Mouse (Mus musculus) stomach, embryonic 15.5 days (tissue): ENCODE measurements around the gene Rab5b. TPM values are rescaled to one million over a fixed set of nuclear protein-coding genes. Genes with fewer than 3 reads are reported as not detected.
"Not testable (repeated sequence)": the region's sequence is repeated elsewhere in the genome, so short reads cannot be mapped to it uniquely, and the experiment has no call there.

Experiments
- ATAC-seq: fragments of 200-750 bp; cut with Nextera tagmentation; 2 replicates; pipeline ENCODE4 v1.8.0; 2017; ENCODE audit warnings: low read depth, moderate number of reproducible peaks, moderate TSS enrichment; ENCODE audit not compliant: insufficient read depth, low FRiP score
- H3K27ac ChIP-seq: fragments of 300-500 bp; sonication (generic); 2 replicates; pipeline ENCODE4 v1.5.1; 2015; ENCODE audit warnings: mild to moderate bottlenecking, inconsistent platforms
- H3K27me3 ChIP-seq: fragments of 300-500 bp; sonication (generic); replicated peaks from 2 replicates; pipeline ENCODE4 v1.6.1; 2015; ENCODE audit warnings: inconsistent platforms
- H3K36me3 ChIP-seq: fragments of 300-500 bp; sonication (generic); 2 replicates; pipeline ENCODE4 v1.6.1; 2015; ENCODE audit warnings: inconsistent platforms
- H3K4me1 ChIP-seq: fragments of 300-500 bp; sonication (generic); 2 replicates; pipeline ENCODE4 v1.6.1; 2015; ENCODE audit warnings: inconsistent platforms
- H3K4me2 ChIP-seq: fragments of 300-500 bp; sonication (generic); 2 replicates; pipeline ENCODE4 v1.6.1; 2015; ENCODE audit warnings: mild to moderate bottlenecking, inconsistent platforms
- H3K4me3 ChIP-seq: fragments of 300-500 bp; sonication (generic); replicated peaks from 2 replicates; pipeline ENCODE4 v1.5.1; 2015; ENCODE audit warnings: inconsistent platforms
- H3K9ac ChIP-seq: fragments of 300-500 bp; sonication (generic); 2 replicates; pipeline ENCODE4 v1.6.1; 2015; ENCODE audit warnings: inconsistent platforms
- H3K9me3 ChIP-seq: fragments of 300-500 bp; sonication (generic); 2 replicates; pipeline ENCODE4 v1.6.1; 2016; ENCODE audit warnings: inconsistent platforms
- WGBS: fragments of 180-500 bp; shearing (Covaris S2); methylation state at CpG from one replicate; pipeline ENCODE4 v1.1.7; 2015; 5-methylcytosine and 5-hydroxymethylcytosine counted together
- polyA plus RNA-seq: library from polyadenylated mRNA; unstranded; fragments of >200 nt; fragmentation: Nextera tagmentation; extraction: Ambion mirVana; gene quantifications from 2 replicates; pipeline ENCODE4 v1.2.1, GENCODE M21; 2015

Rab5b gene
- polyA plus RNA-seq, 1 experiment from 2014 or later: 68.9 TPM

DNA sequence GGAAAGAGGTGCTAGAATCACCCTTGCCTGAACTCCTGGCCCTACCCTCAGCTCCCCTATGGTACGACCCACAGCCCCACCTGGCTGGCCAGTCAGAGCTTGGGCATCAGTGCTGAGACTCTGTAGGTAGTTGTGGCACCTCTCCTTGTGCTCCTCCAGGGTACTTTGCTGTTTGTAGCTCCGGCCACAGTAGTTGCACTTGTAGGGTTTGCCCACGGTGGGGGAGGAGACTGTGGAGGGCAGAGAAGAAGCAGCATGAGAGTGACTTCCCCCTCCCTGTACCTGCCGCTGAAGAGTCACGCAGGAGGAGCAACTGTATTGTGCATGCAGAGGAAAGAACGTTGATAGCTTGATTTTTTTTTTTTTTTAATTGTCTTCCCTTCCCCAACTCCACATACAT is 59.5 kb downstream of the Rab5b start:
- H3K9ac ChIP-seq: no peak overlapping the region
- H3K9me3 ChIP-seq: no peaks in the 10 kb centered on the region
- H3K27me3 ChIP-seq: no peaks in the 10 kb centered on the region
- H3K4me3 ChIP-seq: no peak overlapping the region
- 55% methylated on average over 6 of the region's 6 CpGs for WGBS
- H3K27ac ChIP-seq: no peak overlapping the region
- no peak for ATAC-seq
- 0 out of 2 replicates have a peak, but pooled peaks cover 2% of the 10 kb centered on the region for H3K36me3 ChIP-seq
- H3K4me2 ChIP-seq: no peak overlapping the region
- H3K4me1 ChIP-seq: no peaks in the 10 kb centered on the region; the same call in 1 of the 2 replicates

DNA sequence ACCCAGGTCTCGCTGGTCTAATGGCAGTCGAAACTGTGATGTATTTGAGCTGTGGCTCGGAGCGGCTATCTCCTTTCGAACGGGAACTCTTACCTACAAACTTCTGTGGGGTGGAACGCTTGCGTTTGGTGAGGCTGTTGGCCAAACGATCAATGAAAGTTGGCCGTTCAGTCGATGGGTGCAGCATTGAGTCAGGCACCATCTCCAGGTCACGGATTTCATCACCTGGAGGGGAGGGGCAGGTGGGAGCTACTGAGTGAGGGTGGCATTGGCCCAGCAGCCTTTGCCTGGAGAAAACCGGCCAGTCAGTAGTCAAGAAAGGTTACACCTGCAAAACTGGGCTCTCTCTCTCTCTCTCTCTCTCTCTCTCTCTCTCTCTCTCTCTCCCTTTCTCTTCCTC is 60.4 kb downstream of the Rab5b start:
- no peak overlapping the region for H3K27ac ChIP-seq
- no peak for ATAC-seq
- 0 out of 2 replicates have a peak, but pooled peaks cover 2% of the 10 kb centered on the region for H3K36me3 ChIP-seq
- H3K9ac ChIP-seq: no peak overlapping the region
- H3K4me1 ChIP-seq: no peaks in the 10 kb centered on the region; the same call in 1 of the 2 replicates
- WGBS: 91% methylated on average over 13 of the region's 13 CpGs
- no peaks in the 10 kb centered on the region for H3K9me3 ChIP-seq
- no peak overlapping the region for H3K4me2 ChIP-seq
- no peak overlapping the region for H3K4me3 ChIP-seq
- no peaks in the 10 kb centered on the region for H3K27me3 ChIP-seq

DNA sequence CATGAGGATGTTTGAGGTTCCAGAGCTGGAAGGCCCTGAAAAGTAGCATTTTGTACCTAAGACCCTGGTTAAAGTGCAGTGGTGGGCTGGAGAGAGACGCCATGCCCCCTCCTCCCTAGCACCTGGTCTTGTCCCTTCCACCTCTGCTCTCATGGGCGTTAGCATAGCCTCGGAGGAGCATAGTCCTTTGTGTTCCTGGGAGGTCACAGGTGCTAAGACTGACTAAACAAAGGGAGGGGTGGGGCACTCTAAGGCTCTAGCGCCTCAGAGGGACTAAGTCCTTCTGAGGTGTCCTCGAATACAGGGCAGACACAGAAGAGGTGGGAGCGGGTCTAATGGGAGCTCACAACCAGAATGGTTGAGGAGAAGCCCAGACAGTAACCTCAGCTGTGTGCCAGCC is 64.5 kb downstream of the Rab5b start:
- H3K27me3 ChIP-seq: no peaks in the 10 kb centered on the region
- H3K4me3 ChIP-seq: no peak overlapping the region
- H3K4me1 ChIP-seq: no peaks in the 10 kb centered on the region
- H3K9ac ChIP-seq: no peak overlapping the region
- H3K27ac ChIP-seq: no peak overlapping the region
- no peak for ATAC-seq
- 20% methylated on average over 6 of the region's 6 CpGs for WGBS
- 0 out of 2 replicates have a peak, but pooled peaks cover 2% of the 10 kb centered on the region for H3K36me3 ChIP-seq
- no peaks in the 10 kb centered on the region for H3K9me3 ChIP-seq
- no peak overlapping the region for H3K4me2 ChIP-seq

DNA sequence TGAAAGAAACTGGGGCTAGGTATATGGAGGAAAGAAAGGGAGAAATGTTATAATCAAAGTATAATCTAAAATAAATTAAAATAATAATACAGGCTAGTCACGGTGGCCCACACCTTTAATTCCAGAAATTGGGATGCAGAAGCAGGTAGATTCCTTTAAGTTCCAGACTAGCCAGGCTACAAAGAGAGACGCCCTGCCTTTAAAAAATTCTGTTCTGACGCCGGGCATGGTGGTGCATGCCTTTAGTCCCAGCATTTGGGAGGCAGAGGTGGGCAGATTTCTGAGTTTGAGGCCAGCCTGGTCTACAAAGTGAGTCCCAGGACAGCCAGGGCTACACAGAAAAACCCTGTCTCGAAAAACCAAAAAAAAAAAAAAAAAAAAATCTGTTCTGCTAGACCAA is 65.8 kb downstream of the Rab5b start:
- not testable (repeated sequence) for H3K27me3 ChIP-seq, H3K4me1 ChIP-seq, H3K36me3 ChIP-seq, ATAC-seq, H3K9me3 ChIP-seq, H3K9ac ChIP-seq, H3K27ac ChIP-seq, H3K4me3 ChIP-seq, H3K4me2 ChIP-seq
- WGBS: 89% methylated on average over 5 of the region's 5 CpGs

DNA sequence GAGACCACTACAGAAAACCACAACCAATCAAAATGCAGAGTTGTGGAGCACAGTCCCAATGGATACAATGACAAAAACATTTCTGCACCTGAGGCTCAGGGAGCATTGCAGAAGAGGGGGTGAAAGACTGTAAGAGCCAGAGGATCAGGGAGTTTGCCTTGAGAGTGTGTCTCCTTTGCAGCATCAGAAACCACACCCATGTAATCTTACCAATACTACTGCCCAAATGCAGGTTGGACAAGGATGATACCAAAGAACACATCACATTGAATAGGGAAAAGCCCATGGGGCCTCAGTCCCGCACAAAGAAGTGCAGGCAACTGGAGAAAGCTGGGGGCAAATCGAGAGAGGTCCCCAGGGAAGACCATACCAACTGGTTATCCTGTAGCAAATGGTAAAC is 66.3 kb downstream of the Rab5b start:
- no peaks in the 10 kb centered on the region for H3K9me3 ChIP-seq
- no peak overlapping the region for H3K9ac ChIP-seq
- H3K36me3 ChIP-seq: peaks cover 3% of the 10 kb centered on the region; the same call in 1 of the 2 replicates
- 0 out of 2 replicates have a peak, but pooled peaks cover 5% of the 10 kb centered on the region for H3K4me1 ChIP-seq
- no peak overlapping the region for H3K4me3 ChIP-seq
- no peaks in the 10 kb centered on the region for H3K27me3 ChIP-seq
- H3K4me2 ChIP-seq: no peak overlapping the region
- 80% methylated on average over 2 of the region's 2 CpGs for WGBS
- H3K27ac ChIP-seq: no peak overlapping the region
- no peak for ATAC-seq

DNA sequence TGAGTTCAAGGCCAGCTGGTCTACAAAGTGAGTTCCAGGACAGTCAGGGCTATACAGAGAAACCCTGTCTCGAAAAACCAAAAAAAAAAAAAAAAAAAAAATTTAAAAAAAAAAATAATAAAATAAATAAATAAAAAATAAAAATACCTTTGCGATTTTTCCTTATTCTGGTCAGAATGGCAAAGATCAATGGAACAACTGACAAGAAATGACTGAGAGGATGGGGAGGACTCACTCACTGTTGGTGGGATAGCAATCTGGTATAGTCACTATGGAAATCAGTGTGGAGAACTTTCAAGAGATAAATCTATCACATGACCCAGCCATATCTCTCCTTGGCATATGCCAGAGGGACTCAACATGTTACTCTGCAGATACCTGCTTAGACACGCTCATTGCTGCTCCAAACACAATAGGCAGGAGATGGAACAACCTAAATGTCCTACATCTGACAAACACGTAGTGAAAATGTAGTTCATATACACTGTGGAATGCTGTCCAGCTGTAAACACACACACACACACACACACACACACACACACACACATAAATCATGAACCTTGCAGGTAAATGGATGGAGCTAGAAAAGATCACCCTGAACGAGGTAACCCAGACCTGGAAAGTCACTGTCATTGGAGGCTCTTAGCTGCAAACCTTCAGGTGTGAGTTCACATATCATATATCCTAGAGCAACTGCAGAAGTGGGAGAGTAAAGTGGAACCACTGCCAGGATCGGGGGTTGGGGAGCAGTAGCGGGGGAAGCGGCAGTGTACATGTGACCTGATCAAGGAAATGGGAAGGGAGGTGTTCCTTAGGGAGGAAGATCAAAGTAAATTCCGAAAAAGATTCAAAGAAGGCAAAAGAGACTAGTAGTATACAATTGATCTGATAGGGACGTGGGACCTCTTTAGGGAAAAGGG is 68.4 kb downstream of the Rab5b start:
- ATAC-seq: peak; percentile 10; the same call in 1 of the 2 replicates
- no peak overlapping the region for H3K4me3 ChIP-seq
- WGBS: 76% methylated on average over 10 of the region's 10 CpGs
- 0 out of 2 replicates have a peak, but pooled peaks cover 5% of the 10 kb centered on the region for H3K4me1 ChIP-seq
- H3K36me3 ChIP-seq: peaks cover 17% of the 10 kb centered on the region
- no peaks in the 10 kb centered on the region for H3K9me3 ChIP-seq
- no peak overlapping the region for H3K9ac ChIP-seq
- no peak overlapping the region for H3K4me2 ChIP-seq
- no peaks in the 10 kb centered on the region for H3K27me3 ChIP-seq
- H3K27ac ChIP-seq: no peak overlapping the region

Other genes starting within 250 kb of the Rab5b start
- 63.1 and 70.0 TPM in 2 replicates for gene Smarcc2, start 237.0 kb downstream of the Rab5b start, polyA plus RNA-seq
- 1,838 and 1,873 TPM in 2 replicates for gene Myl6, start 202.1 kb downstream of the Rab5b start, polyA plus RNA-seq
- gene Myl6b, start 197.6 kb downstream of the Rab5b start, polyA plus RNA-seq: 3.0 and 3.4 TPM in 2 replicates
- gene Esyt1, start 170.4 kb downstream of the Rab5b start, polyA plus RNA-seq: 28.8 and 32.1 TPM in 2 replicates
- 12.1 and 12.4 TPM in 2 replicates for gene Zc3h10, start 148.5 kb downstream of the Rab5b start, polyA plus RNA-seq
- 3,689 and 3,942 TPM in 2 replicates for gene Rpl41, start 147.0 kb downstream of the Rab5b start, polyA plus RNA-seq
- 213 and 215 TPM in 2 replicates for gene Pa2g4, start 130.3 kb downstream of the Rab5b start, polyA plus RNA-seq
- gene Erbb3, start 106.6 kb downstream of the Rab5b start, polyA plus RNA-seq: 24.0 and 27.6 TPM in 2 replicates
- gene Rps26, start 69.5 kb downstream of the Rab5b start, polyA plus RNA-seq: 674 and 714 TPM in 2 replicates
- 2.2 and 2.7 TPM in 2 replicates for gene Ikzf4, start 50.3 kb downstream of the Rab5b start, polyA plus RNA-seq
- 14.4 and 16.2 TPM in 2 replicates for gene Suox, start 22.2 kb downstream of the Rab5b start, polyA plus RNA-seq
- 1.3 and 1.9 TPM in 2 replicates for gene Pmel, start 7.9 kb upstream of the Rab5b start, polyA plus RNA-seq
- 79.8 and 89.1 TPM in 2 replicates for gene Cdk2, start 8.8 kb upstream of the Rab5b start, polyA plus RNA-seq
- gene Dgka, start 48.6 kb upstream of the Rab5b start, polyA plus RNA-seq: 15.9 and 18.0 TPM in 2 replicates
- gene Pym1, start 51.6 kb upstream of the Rab5b start, polyA plus RNA-seq: 36.1 TPM in 2 replicates
- 1.2 and 2.0 TPM in 2 replicates for gene Mmp19, start 94.6 kb upstream of the Rab5b start, polyA plus RNA-seq
- 49.8 and 50.6 TPM in 2 replicates for gene Dnajc14, start 107.8 kb upstream of the Rab5b start, polyA plus RNA-seq
- gene Tmem198b, start 108.1 kb upstream of the Rab5b start, polyA plus RNA-seq: 15.4 and 16.3 TPM in 2 replicates
- 187 and 207 TPM in 2 replicates for gene Sarnp, start 121.1 kb upstream of the Rab5b start, polyA plus RNA-seq
- gene Ormdl2, start 125.4 kb upstream of the Rab5b start, polyA plus RNA-seq: 92.8 and 95.7 TPM in 2 replicates
- 4.4 and 4.7 TPM in 2 replicates for gene Gdf11, start 195.5 kb upstream of the Rab5b start, polyA plus RNA-seq
- 693 and 758 TPM in 2 replicates for gene Cd63, start 204.7 kb upstream of the Rab5b start, polyA plus RNA-seq
- gene Rdh5, start 226.6 kb upstream of the Rab5b start, polyA plus RNA-seq: 12.9 and 15.0 TPM in 2 replicates
- gene Bloc1s1, start 227.8 kb upstream of the Rab5b start, polyA plus RNA-seq: 190 and 208 TPM in 2 replicates
- 5.2 and 5.7 TPM in 2 replicates for gene Itga7, start 237.6 kb upstream of the Rab5b start, polyA plus RNA-seq